Mouse (Mus musculus): ENCODE results near the gene Got1. TPM values are rescaled to one million over a fixed set of nuclear protein-coding genes. Genes with fewer than 3 reads are reported as not detected.
A peak's percentile ranks its signal among the peaks of the same experiment; 100 is the strongest.
"Not testable (repeated sequence)": the region's sequence is repeated elsewhere in the genome, so short reads cannot be mapped to it uniquely, and the experiment has no call there.

Gene Got1
- polyA plus RNA-seq, 1 experiment = 148 TPM

GRCm38 (mm10) chr19:43513874-43514273 lies 10.5 kb downstream of the Got1 start:
- H3K4me1 ChIP-seq (ENCODE audit: control insufficient read depth, insufficient read depth, low read length) = peaks cover 6% of the 10 kb centered on the region
- H3K27me3 ChIP-seq (ENCODE audit: control insufficient read depth, insufficient read depth, low read length, poor library complexity, severe bottlenecking) = no peaks in the 10 kb centered on the region
- peaks cover 72% of the 10 kb centered on the region for H3K36me3 ChIP-seq (ENCODE audit: control insufficient read depth, insufficient read depth, low read length, poor library complexity, severe bottlenecking)
- H3K4me3 ChIP-seq (ENCODE audit: low read depth, low read length) = no peak overlapping the region
- no peak for TF ChIP-seq EP300 (IDR thresholded peaks at IDR 0.05; ENCODE audit: insufficient read depth, low read depth, low read length)
- TF ChIP-seq POLR2A (IDR thresholded peaks at IDR 0.05; ENCODE audit: insufficient read depth, low read length) = no peak
- no peak for TF ChIP-seq CTCF (IDR thresholded peaks at IDR 0.05; ENCODE audit: low read depth, low read length)
- H3K27ac ChIP-seq (ENCODE audit: insufficient read depth, low read length) = peak overlapping the region; percentile 39
- no peaks in the 10 kb centered on the region for H3K9me3 ChIP-seq (replicated peaks; ENCODE audit: control insufficient read depth, insufficient read depth, low read length, poor library complexity, severe bottlenecking)
- no peak overlapping the region for H3K9ac ChIP-seq (ENCODE audit: low read depth, poor library complexity, severe bottlenecking)

GRCm38 (mm10) chr19:43511621-43512620 lies 12.5 kb downstream of the Got1 start:
- no peak for TF ChIP-seq EP300 (IDR thresholded peaks at IDR 0.05; ENCODE audit: insufficient read depth, low read depth, low read length)
- TF ChIP-seq CTCF (IDR thresholded peaks at IDR 0.05; ENCODE audit: low read depth, low read length) = no peak
- no peak for TF ChIP-seq POLR2A (IDR thresholded peaks at IDR 0.05; ENCODE audit: insufficient read depth, low read length)
- H3K4me3 ChIP-seq (ENCODE audit: low read depth, low read length) = no peak overlapping the region
- peaks cover 75% of the 10 kb centered on the region for H3K36me3 ChIP-seq (ENCODE audit: control insufficient read depth, insufficient read depth, low read length, poor library complexity, severe bottlenecking)

GRCm38 (mm10) chr19:43510436-43511220 lies 13.8 kb downstream of the Got1 start:
- H3K27ac ChIP-seq (ENCODE audit: insufficient read depth, low read length) = no peak overlapping the region
- H3K27me3 ChIP-seq (ENCODE audit: control insufficient read depth, insufficient read depth, low read length, poor library complexity, severe bottlenecking) = no peaks in the 10 kb centered on the region
- H3K4me1 ChIP-seq (ENCODE audit: control insufficient read depth, insufficient read depth, low read length) = peaks cover 5% of the 10 kb centered on the region
- no peak overlapping the region for H3K4me3 ChIP-seq (ENCODE audit: low read depth, low read length)
- H3K36me3 ChIP-seq (ENCODE audit: control insufficient read depth, insufficient read depth, low read length, poor library complexity, severe bottlenecking) = peaks cover 73% of the 10 kb centered on the region
- H3K9ac ChIP-seq (ENCODE audit: low read depth, poor library complexity, severe bottlenecking) = no peak overlapping the region
- H3K9me3 ChIP-seq (replicated peaks; ENCODE audit: control insufficient read depth, insufficient read depth, low read length, poor library complexity, severe bottlenecking) = no peaks in the 10 kb centered on the region
- TF ChIP-seq EP300 (IDR thresholded peaks at IDR 0.05; ENCODE audit: insufficient read depth, low read depth, low read length) = no peak
- TF ChIP-seq CTCF (IDR thresholded peaks at IDR 0.05; ENCODE audit: low read depth, low read length) = no peak
- no peak for TF ChIP-seq POLR2A (IDR thresholded peaks at IDR 0.05; ENCODE audit: insufficient read depth, low read length)

More at GRCm38 (mm10) chr19:43511621-43512620, 12.5 kb downstream of the Got1 start:
- no peaks in the 10 kb centered on the region for H3K27me3 ChIP-seq (ENCODE audit: control insufficient read depth, insufficient read depth, low read length, poor library complexity, severe bottlenecking)
- H3K27ac ChIP-seq (ENCODE audit: insufficient read depth, low read length) = 0 out of 2 replicates have a peak overlapping the region, but pooled peaks have one; percentile 29
- no peaks in the 10 kb centered on the region for H3K9me3 ChIP-seq (replicated peaks; ENCODE audit: control insufficient read depth, insufficient read depth, low read length, poor library complexity, severe bottlenecking)
- peaks cover 8% of the 10 kb centered on the region for H3K4me1 ChIP-seq (ENCODE audit: control insufficient read depth, insufficient read depth, low read length)
- H3K9ac ChIP-seq (ENCODE audit: low read depth, poor library complexity, severe bottlenecking) = no peak overlapping the region

GRCm38 (mm10) chr19:43505441-43505840 lies 19.0 kb downstream of the Got1 start:
- H3K36me3 ChIP-seq (ENCODE audit: control insufficient read depth, insufficient read depth, low read length, poor library complexity, severe bottlenecking) = peaks cover 67% of the 10 kb centered on the region
- no peak overlapping the region for H3K9ac ChIP-seq (ENCODE audit: low read depth, poor library complexity, severe bottlenecking)
- no peaks in the 10 kb centered on the region for H3K9me3 ChIP-seq (replicated peaks; ENCODE audit: control insufficient read depth, insufficient read depth, low read length, poor library complexity, severe bottlenecking)
- H3K27me3 ChIP-seq (ENCODE audit: control insufficient read depth, insufficient read depth, low read length, poor library complexity, severe bottlenecking) = no peaks in the 10 kb centered on the region
- 0 out of 2 replicates have a peak overlapping the region, but pooled peaks have one; percentile 20 for H3K4me3 ChIP-seq (ENCODE audit: low read depth, low read length)
- H3K4me1 ChIP-seq (ENCODE audit: control insufficient read depth, insufficient read depth, low read length) = peaks cover 10% of the 10 kb centered on the region
- peak overlapping the region; percentile 76 for H3K27ac ChIP-seq (ENCODE audit: insufficient read depth, low read length)
- TF ChIP-seq CTCF (IDR thresholded peaks at IDR 0.05; ENCODE audit: low read depth, low read length) = no peak
- TF ChIP-seq EP300 (IDR thresholded peaks at IDR 0.05; ENCODE audit: insufficient read depth, low read depth, low read length) = peak; percentile 69; the same call in 1 of the 2 replicates

GRCm38 (mm10) chr19:43503593-43503992 lies 20.8 kb downstream of the Got1 start:
- not testable (repeated sequence) for H3K4me3 ChIP-seq (ENCODE audit: low read depth, low read length); H3K9ac ChIP-seq (ENCODE audit: low read depth, poor library complexity, severe bottlenecking); H3K27me3 ChIP-seq (ENCODE audit: control insufficient read depth, insufficient read depth, low read length, poor library complexity, severe bottlenecking); H3K27ac ChIP-seq (ENCODE audit: insufficient read depth, low read length); H3K9me3 ChIP-seq (replicated peaks; ENCODE audit: control insufficient read depth, insufficient read depth, low read length, poor library complexity, severe bottlenecking)
- Histone ChIP-seq H3K4me1 (ENCODE audit: control insufficient read depth, insufficient read depth, low read length) (peaks cover 10% of the 10 kb centered on the region), H3K36me3 (ENCODE audit: control insufficient read depth, insufficient read depth, low read length, poor library complexity, severe bottlenecking) (peaks cover 69% of the 10 kb centered on the region)
